Mouse (Mus musculus) embryonic fibroblast, embryonic 13.5 days (primary cell): ENCODE measurements around the gene Btrc. TPM values are rescaled to one million over a fixed set of nuclear protein-coding genes. Genes with fewer than 3 reads are reported as not detected.

ENCODE experiments used
- H3K27ac ChIP-seq: 2 replicates; pipeline ENCODE4 v1.5.1; 2012; ENCODE audit warnings: low read length, control low read depth, inconsistent platforms; ENCODE audit not compliant: insufficient read depth
- H3K4me1 ChIP-seq: 2 replicates; pipeline ENCODE4 v1.6.1; 2011; ENCODE audit warnings: low read length; ENCODE audit not compliant: control insufficient read depth, insufficient read depth
- H3K4me3 ChIP-seq: 2 replicates; pipeline ENCODE4 v1.5.1; 2011; ENCODE audit warnings: mild to moderate bottlenecking, control low read depth, low read length; ENCODE audit not compliant: insufficient read depth
- CTCF ChIP-seq: IDR thresholded peaks from 2 replicates; pipeline ENCODE4 v1.5.1; 2011; ENCODE audit warnings: mild to moderate bottlenecking, control low read depth, low read length, moderate library complexity, borderline replicate concordance; ENCODE audit not compliant: insufficient read depth
- POLR2A ChIP-seq: IDR thresholded peaks from 2 replicates; pipeline ENCODE4 v1.6.1; 2011; ENCODE audit warnings: low read depth, mild to moderate bottlenecking, control low read depth, low read length, moderate library complexity
- polyA plus RNA-seq: library from polyadenylated mRNA; stranded (reverse); fragments of >200 nt; gene quantifications from 2 replicates; pipeline ENCODE4 v1.2.4, GENCODE M21; 2011; ENCODE audit warnings: low read depth; ENCODE audit not compliant: missing spikeins, insufficient read length

Btrc gene
- polyA plus RNA-seq, 1 experiment, result 33.8 TPM

DNA sequence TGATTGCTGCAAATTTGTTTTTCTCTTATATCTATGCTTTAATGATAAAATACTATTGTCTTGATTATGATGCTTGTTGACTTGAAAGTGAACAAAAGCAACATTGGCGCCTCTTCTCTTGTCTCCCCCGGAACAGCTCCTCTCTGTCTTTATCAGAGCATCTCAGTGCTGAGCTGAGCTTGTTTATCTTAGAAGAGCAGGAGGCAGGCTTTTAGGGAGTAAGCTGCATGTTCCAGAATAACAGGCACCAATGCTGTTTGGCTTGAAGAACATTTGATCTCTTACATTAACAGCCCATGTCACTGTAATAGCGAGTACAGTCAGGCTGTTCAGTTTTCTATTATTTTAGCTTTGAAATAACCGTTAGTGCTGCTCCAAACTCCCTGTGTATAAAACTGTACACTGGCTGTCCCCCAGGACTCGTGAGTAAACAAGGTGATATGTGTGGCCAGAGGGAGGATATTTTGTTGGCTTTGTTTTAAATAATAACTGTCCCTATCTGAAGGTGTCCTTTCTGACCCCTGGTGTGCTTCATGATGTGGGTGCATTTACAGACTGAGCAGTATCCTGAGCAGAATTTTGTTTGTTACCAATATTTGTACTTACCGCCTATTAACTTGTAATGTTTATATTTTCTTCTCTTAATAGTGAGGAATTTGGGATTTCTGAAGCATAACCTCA lies 81.9 kb downstream of the Btrc start:
- Histone ChIP-seq H3K27ac (no peak overlapping the region), H3K4me3 (no peak overlapping the region), H3K4me1 (no peaks in the 10 kb centered on the region)
- no peak for TF ChIP-seq CTCF
- TF ChIP-seq POLR2A, result no peak

DNA sequence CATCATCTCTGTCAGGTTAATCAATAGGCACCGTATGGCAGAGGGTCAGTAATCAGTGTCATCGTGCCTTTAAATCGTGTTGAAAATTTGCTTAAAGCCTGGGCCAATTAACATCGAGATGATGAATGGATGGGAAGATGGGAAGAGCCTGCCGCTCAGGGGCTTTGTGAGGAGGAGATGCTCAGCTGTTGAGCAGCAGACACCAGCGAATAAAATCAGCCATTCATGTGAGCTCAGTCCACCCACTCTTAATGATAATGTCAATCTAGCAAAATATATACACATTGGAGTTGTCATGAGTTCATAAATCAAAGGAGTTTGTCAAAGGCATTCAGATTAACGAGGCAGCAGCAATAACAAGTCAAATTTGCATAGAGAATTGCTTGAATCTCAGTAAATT lies 83.1 kb downstream of the Btrc start:
- TF ChIP-seq POLR2A (no peak), CTCF (no peak)
- no peaks in the 10 kb centered on the region for H3K4me1 ChIP-seq
- no peak overlapping the region for H3K27ac ChIP-seq
- no peak overlapping the region for H3K4me3 ChIP-seq

DNA sequence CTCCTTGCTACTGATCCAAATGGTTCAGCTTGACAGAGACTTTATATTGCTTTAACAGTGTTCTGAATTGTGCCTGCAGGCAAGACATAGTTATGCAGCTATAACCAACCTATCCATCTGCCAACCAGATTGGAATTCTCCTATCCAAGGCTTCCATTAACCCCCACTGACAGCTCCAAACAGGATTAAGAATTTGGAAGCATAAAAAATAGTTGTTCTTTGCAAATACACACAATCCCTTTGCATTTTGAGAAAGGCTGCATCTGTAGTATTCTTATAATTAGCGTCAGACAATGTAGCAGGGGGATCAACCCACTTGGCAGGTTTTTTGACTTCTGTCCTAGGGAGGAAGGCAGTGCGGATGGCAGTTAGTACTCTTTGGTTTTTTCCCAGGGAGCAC lies 83.7 kb downstream of the Btrc start:
- no peak overlapping the region for H3K27ac ChIP-seq
- H3K4me1 ChIP-seq, result no peaks in the 10 kb centered on the region
- no peak for TF ChIP-seq CTCF
- TF ChIP-seq POLR2A, result no peak
- no peak overlapping the region for H3K4me3 ChIP-seq

DNA sequence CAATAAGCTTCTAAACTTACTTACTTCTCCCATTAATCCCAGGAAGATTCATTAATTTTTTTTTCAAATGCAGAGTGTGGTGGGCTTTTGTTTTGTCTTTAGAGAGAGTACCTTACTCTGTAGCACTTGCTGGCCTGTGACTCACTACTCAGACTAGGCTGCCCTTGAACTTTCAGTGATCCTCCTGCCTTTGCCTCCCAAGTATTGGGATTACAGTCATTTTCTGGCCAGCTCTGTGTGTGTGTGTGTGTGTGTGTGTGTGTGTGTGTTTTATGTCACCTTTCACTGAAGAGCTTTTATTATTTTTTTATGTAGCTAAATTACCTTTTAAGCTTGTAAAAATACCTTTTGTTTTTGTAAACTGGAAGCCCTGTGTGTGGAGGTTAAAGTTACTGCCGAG lies 84.4 kb downstream of the Btrc start:
- no peak overlapping the region for H3K4me3 ChIP-seq
- H3K27ac ChIP-seq, result no peak overlapping the region
- TF ChIP-seq POLR2A (no peak), CTCF (no peak)
- no peaks in the 10 kb centered on the region for H3K4me1 ChIP-seq

DNA sequence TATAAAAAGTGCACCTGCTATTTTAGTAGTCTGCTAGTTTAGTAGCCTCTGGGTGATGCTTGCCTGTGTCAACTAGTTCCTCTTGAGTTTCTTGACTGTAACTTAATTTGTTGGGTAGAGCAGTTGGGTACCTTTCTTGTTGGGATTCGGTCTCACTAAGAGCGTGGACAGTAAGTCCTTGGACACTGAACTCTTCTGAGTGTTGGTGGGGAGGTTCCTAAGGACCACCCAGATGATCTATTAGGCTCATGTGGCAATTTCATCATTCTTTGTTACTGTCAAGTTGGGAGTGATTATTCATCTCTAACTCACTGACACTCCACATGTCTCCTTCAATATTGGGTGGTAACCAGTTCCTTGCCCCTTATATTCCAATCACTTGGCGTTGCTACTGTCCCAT lies 90.9 kb downstream of the Btrc start:
- Histone ChIP-seq H3K4me3 (no peak overlapping the region), H3K27ac (no peak overlapping the region), H3K4me1 (no peaks in the 10 kb centered on the region)
- TF ChIP-seq CTCF (no peak), POLR2A (no peak)

DNA sequence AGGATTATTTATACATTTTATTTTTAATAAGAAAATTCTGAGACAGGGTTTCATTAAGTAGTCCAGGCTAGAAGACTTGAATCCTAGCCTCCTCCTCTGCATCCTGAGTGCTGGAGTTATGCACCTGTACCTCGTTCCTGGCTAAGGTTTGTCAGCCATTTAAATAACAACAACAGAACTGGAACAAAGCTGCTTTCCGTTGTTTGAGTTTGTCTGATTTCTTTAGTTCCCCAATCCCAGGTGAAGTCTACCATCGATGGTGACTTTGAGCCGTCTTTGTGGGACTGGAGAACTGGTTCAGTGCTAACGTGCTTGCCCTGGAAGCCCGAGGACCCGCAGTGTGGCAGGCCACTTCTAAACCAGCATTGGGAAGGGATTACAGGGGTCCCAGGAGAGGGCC lies 93.4 kb downstream of the Btrc start:
- H3K4me1 ChIP-seq, result no peaks in the 10 kb centered on the region
- no peak overlapping the region for H3K27ac ChIP-seq
- H3K4me3 ChIP-seq, result no peak overlapping the region
- TF ChIP-seq CTCF, result no peak
- no peak for TF ChIP-seq POLR2A

DNA sequence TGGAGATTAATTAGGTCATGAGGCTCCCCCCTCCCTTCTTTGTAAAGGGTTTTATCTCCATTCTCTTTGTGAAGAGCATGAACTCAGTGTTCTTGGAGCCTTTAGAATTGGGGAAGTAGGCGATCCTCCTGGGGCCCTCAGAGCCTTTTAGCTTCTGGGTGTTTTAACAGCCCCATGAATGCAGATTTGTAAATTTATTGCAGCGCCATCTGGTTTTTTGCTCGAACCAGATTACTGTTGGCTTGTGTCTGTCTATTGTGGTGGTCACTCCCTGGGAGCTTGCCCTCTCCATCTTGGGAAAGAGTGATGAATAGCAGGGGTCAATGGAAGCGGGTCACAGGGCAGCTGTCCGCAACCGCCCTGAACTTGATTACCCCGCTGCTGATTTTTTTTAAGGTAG lies 95.2 kb downstream of the Btrc start:
- Histone ChIP-seq H3K4me1 (no peaks in the 10 kb centered on the region), H3K4me3 (no peak overlapping the region), H3K27ac (no peak overlapping the region)
- TF ChIP-seq POLR2A (no peak), CTCF (no peak)

DNA sequence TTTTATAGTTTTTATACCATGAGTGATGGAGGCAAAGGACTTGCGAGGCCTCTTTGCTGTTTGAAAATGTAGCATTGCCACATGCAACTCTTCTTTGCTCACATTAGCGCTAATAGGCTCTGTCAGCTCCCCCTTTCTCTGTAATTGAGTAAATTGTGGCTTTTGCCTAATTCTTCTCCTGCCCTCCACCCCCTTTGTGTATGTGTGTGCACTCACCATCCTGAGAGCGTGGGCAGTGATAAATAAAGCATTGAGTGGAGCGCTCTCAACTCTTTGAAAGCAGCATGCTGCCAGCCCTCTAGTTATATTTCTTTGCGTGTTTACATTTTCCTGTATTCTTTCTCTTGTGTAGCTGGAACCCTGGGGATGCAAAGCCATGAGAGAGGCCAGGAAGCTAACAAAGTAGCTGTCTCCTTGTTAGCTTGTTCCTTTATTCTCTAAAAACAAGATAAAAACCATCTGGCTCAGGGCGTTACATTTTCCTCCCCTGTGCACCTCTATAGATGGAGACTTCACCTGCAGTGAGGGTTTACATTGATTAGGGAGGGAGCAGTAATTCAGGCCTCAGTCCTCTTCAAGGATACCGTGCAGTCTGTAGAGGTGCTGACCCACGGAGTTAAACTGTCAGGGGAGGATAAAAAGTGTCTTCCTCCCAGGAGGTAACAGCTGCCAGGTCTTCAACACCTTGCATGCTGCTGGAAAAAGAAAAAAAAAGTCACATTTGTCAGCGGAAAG lies 96.6 kb downstream of the Btrc start:
- Histone ChIP-seq H3K4me3 (no peak overlapping the region), H3K27ac (no peak overlapping the region), H3K4me1 (no peaks in the 10 kb centered on the region)
- no peak for TF ChIP-seq POLR2A
- TF ChIP-seq CTCF, result no peak

DNA sequence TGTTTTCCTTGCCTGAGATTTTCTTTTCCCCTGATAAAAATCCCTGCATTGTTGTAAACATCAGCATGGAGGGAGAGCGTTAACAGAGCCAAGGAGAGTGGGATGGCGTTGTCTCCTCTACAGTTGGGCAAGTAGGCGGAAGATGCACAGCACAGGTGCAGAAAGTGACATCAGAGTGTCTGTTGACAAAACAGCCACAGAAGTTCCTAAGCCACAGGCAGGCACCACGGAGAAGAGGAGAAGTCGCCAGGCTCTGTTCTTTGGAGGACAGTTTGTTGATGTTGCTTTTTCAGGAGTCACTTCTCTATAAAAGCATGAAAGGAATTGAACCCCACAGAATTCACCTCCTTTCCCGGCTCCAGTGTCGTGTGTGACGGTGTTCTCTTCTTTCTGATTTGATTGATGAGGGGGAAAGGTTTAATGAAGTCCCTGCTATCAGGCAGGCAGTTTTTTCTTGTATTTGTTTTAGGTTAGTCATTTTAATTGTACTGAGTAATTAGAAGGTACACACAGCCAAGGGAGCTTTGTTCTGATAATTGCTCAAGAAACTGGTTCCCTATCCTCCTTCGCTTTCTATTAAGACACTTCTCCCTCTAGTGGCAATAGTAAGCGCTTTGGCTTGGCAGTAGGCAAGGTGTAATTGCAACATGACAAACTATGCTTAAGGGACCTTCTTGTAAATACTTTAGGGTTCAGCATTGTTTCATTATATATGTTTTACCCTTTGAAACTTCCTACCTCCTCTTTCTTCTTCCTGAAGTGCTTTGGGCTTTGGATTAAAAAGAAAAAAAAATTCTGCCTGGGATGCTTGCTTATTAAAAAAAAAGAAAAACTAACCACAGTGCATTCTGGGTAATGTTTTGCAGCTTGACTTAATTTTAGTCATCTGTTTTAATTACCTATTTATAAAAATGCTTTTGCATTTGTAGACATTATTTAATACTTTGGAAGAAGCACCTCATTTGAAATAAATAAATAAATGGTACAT lies 97.5 kb downstream of the Btrc start:
- Histone ChIP-seq H3K4me3 (no peak overlapping the region), H3K27ac (no peak overlapping the region), H3K4me1 (no peaks in the 10 kb centered on the region)
- TF ChIP-seq POLR2A, result no peak
- no peak for TF ChIP-seq CTCF
